Mouse (Mus musculus): ENCODE measurements around the gene Slc36a4. TPM values are rescaled to one million over a fixed set of nuclear protein-coding genes. Genes with fewer than 3 reads are reported as not detected.

The Slc36a4 gene
- total RNA-seq, 2 experiments from 2014 or later = 9.3 to 12.3 TPM

DNA sequence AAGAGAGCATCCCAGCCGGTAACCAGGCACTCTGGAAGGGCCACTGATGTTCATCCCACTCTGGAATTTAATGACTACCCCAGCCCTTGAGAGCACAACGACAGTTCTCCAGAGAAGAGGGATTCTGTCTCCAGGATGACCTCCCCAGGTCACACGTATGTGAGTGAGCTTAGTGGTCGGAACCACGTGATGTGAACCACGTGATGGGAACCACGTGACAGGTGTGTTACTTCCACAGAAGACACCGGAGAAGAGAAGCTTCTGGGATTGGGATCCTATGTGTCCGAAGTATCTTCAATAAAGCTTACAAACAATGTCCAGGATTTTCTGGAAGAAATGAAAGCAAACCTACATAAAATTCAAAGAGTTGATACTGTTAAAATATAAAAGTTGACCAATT is 82.5 kb downstream of the Slc36a4 start:
- ATAC-seq (ENCODE audit: poor library complexity, severe bottlenecking) = no peak

Other genes starting within 250 kb of the Slc36a4 start
- gene Smco4, start 216.3 kb upstream of the Slc36a4 start, total RNA-seq (2015) = 5.3 and 8.3 TPM in 2 replicates
- gene Smco4, start 216.3 kb upstream of the Slc36a4 start, total RNA-seq (2017) = 0.73 and 1.3 TPM in 2 replicates
- not detected in 2 replicates for gene Deup1, start 81.8 kb upstream of the Slc36a4 start, total RNA-seq (2015)
- not detected in 2 replicates for gene Deup1, start 81.8 kb upstream of the Slc36a4 start, total RNA-seq (2017)
- not detected in 2 replicates for gene Mtnr1b, start 164.8 kb downstream of the Slc36a4 start, total RNA-seq (2015)
- not detected in 2 replicates for gene Mtnr1b, start 164.8 kb downstream of the Slc36a4 start, total RNA-seq (2017)